Mouse (Mus musculus) embryonic facial prominence, embryonic 14.5 days (tissue): ENCODE data around the gene Psmb8. TPM values are rescaled to one million over a fixed set of nuclear protein-coding genes. Genes with fewer than 3 reads are reported as not detected.

Experiments
- ATAC-seq: fragments of 200-750 bp; cut with Nextera tagmentation; 2 replicates; pipeline ENCODE4 v1.8.0; 2017; ENCODE audit warnings: low read depth, moderate number of reproducible peaks, moderate TSS enrichment
- DNase-seq: peaks from one replicate; pipeline ENCODE4 v3.0.0-alpha.2; 2015; ENCODE audit warnings: low spot score
- H3K27ac ChIP-seq: fragments of 300-500 bp; sonication (generic); replicated peaks from 2 replicates; pipeline ENCODE4 v1.5.1; 2014; ENCODE audit warnings: low read depth, mild to moderate bottlenecking, low read length, moderate library complexity
- H3K27me3 ChIP-seq: fragments of 300-500 bp; sonication (generic); replicated peaks from 2 replicates; pipeline ENCODE4 v1.6.1; 2014; ENCODE audit warnings: low read length; ENCODE audit not compliant: control insufficient read depth, insufficient read depth
- H3K36me3 ChIP-seq: fragments of 300-500 bp; sonication (generic); 2 replicates; pipeline ENCODE4 v1.6.1; 2014; ENCODE audit warnings: low read length, mixed read lengths; ENCODE audit not compliant: control insufficient read depth, insufficient read depth
- H3K4me1 ChIP-seq: fragments of 300-500 bp; sonication (generic); 2 replicates; pipeline ENCODE4 v1.6.1; 2014; ENCODE audit warnings: antibody characterized with exemption, low read length; ENCODE audit not compliant: control insufficient read depth, insufficient read depth
- H3K4me2 ChIP-seq: fragments of 300-500 bp; sonication (generic); 2 replicates; pipeline ENCODE4 v1.6.1; 2014; ENCODE audit warnings: low read depth, mild to moderate bottlenecking, low read length, moderate library complexity, mixed read lengths
- H3K4me3 ChIP-seq: fragments of 300-500 bp; sonication (generic); 2 replicates; pipeline ENCODE4 v1.5.1; 2014; ENCODE audit warnings: low read depth, mild to moderate bottlenecking, low read length
- H3K9ac ChIP-seq: fragments of 300-500 bp; sonication (generic); 2 replicates; pipeline ENCODE4 v1.6.1; 2014; ENCODE audit warnings: low read depth, mild to moderate bottlenecking, low read length, moderate library complexity, mixed read lengths
- H3K9me3 ChIP-seq: fragments of 300-500 bp; sonication (generic); 2 replicates; pipeline ENCODE4 v1.6.1; 2016; ENCODE audit warnings: low read length; ENCODE audit not compliant: control insufficient read depth
- WGBS: fragments of 180-500 bp; shearing (Covaris S2); extraction: QIAGEN DNeasy Blood & Tissue Kit; methylation state at CpG from one replicate; pipeline ENCODE4 v1.1.7; 2014; 5-methylcytosine and 5-hydroxymethylcytosine counted together
- polyA plus RNA-seq: library from polyadenylated mRNA; unstranded; fragments of >200 nt; fragmentation: Nextera tagmentation; extraction: Ambion mirVana; gene quantifications from 2 replicates; pipeline ENCODE4 v1.2.1, GENCODE M21; 2014

Gene Psmb8
- 10.0 and 12.1 TPM in 2 replicates for polyA plus RNA-seq

DNA sequence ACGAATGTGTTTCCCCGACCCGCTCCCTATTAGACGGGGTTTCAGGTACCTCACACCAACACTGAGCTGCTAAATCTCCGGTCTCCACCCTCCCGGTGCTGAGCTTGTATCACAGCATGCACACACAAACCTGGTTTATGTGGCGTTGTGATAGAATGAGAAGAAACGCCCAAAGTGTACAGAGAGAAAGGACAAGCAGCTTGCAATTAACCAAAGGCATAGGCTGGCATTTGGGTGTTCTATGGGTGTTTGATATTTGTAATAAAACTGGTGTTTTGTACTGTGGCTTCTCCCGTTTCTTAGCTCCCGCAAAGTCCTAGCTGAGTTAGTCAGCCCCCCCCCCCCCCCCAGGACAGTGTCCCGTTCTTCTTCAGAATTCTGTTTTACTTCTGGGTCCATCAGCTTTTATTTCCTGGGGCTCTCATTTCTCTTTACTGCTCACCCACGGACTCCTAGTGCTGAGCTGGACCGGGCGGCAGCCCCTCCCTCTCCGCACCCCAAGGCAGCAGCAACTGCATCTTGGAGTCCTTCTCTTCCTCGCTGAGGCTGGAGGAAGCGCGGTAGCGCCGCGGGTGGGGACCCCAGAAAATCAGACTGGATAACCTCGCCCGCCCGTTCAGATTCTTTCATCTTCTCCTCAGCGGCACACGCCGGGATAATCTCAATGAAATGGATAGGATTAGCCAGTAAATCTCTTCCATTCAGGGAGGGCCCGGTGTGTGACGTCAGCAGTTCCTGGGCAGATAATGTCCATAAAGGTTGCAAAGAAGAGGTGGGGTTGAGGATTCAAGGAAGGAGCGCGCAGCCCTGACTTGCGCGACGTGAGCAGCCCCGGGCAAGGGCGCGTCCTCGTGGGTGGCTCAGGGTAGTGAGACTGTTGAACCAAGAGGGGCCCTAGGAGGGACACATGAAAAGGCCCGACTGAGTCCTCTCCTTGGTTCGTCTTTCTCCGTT is at the start of gene Psmb8:
TSS of gene Psmb8 (plus strand) at position 781 of the 954 bp plus-strand sequence.
- peak within 1 kb of the TSS; percentile 57 for H3K4me2 ChIP-seq
- H3K9ac ChIP-seq, result peak within 1 kb of the TSS; percentile 52
- H3K27ac ChIP-seq, result no peak within 1 kb of the TSS
- H3K4me3 ChIP-seq, result peak within 1 kb of the TSS; percentile 43
- DNase-seq, result peak; percentile 92
- no peaks in the 10 kb centered on the region for H3K36me3 ChIP-seq
- peaks cover 8% of the 10 kb centered on the region for H3K4me1 ChIP-seq
- WGBS, result 4% methylated on average over 41 of the region's 41 CpGs
- no peaks in the 10 kb centered on the region for H3K9me3 ChIP-seq
- peak; percentile 84 for ATAC-seq
- peaks cover 66% of the 10 kb centered on the region for H3K27me3 ChIP-seq

DNA sequence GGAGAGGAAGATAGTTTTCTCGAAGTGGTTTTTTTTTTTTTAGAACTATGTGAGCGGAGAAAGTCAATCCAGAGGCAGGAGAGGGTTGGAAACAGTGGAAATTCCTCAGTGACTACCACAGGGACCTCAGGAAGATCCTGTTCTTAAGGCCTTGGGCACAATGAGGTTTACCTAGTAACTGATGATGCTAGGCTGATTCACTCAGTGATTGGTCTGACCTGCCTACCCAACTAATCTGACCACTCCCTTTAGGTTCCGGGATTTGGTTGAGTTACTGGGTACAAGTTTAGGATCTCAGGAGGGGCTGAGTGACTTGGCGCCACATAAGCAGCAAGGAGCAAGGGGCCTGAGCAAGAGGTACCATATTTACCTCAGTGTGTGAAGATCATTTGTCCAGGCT is 44.6 kb upstream of the Psmb8 start, which contains the start of gene H2-DMb1:
TSS of gene H2-DMb1 (plus strand) at position 150 of the 400 bp plus-strand sequence.
- no peak within 1 kb of the TSS for H3K9ac ChIP-seq
- WGBS, result 63% methylated on average over 4 of the region's 4 CpGs
- DNase-seq (peak; percentile 79), ATAC-seq (peak; percentile 63; the same call in 1 of the 2 replicates)
- H3K27me3 ChIP-seq, result no peaks in the 10 kb centered on the region
- H3K36me3 ChIP-seq, result no peaks in the 10 kb centered on the region
- H3K4me3 ChIP-seq, result no peak within 1 kb of the TSS
- H3K4me2 ChIP-seq, result peak within 1 kb of the TSS; percentile 7; the same call in 1 of the 2 replicates
- H3K27ac ChIP-seq, result no peak within 1 kb of the TSS
- no peaks in the 10 kb centered on the region for H3K4me1 ChIP-seq
- no peaks in the 10 kb centered on the region for H3K9me3 ChIP-seq

DNA sequence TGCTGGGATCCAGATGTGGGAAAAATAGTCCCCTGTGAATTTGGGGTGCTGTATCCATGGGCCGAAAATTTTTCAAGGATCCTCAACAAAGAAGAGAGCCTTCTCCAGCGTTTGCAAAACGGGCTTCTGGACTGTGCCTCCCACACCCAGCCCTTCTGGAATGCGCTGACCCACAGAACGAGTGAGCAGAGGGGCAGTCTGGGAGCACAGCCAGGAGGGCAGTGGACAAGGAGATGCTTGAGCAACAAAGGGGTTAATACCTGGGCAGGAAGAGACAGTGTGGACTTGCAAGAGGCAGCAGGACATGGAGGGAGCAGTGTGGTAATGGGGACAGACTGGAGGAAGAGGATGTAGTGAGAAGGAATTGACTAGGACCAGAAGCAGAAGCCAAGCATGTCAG is 42.0 kb upstream of the Psmb8 start:
- Histone ChIP-seq H3K36me3 (no peaks in the 10 kb centered on the region), H3K27ac (no peak overlapping the region), H3K4me3 (no peak overlapping the region), H3K9me3 (no peaks in the 10 kb centered on the region), H3K4me1 (no peaks in the 10 kb centered on the region), H3K9ac (no peak overlapping the region), H3K27me3 (no peaks in the 10 kb centered on the region), H3K4me2 (no peak overlapping the region)
- ATAC-seq, result no peak
- no peak for DNase-seq
- WGBS, result 49% methylated on average over 5 of the region's 5 CpGs

- Histone ChIP-seq H3K4me2 (no peak overlapping the region), H3K27ac (no peak overlapping the region), H3K27me3 (no peaks in the 10 kb centered on the region), H3K9me3 (no peaks in the 10 kb centered on the region), H3K4me3 (no peak overlapping the region), H3K9ac (no peak overlapping the region), H3K36me3 (no peaks in the 10 kb centered on the region), H3K4me1 (no peaks in the 10 kb centered on the region)
- 29% methylated on average over 9 of the region's 9 CpGs for WGBS
- DNase-seq, result no peak
- ATAC-seq, result no peak
Observed at GRCm38 (mm10) chr17:34164202-34164895, 33.2 kb upstream of the Psmb8 start.

- 80% methylated on average over 6 of the region's 6 CpGs for WGBS
- H3K27ac ChIP-seq, result no peak overlapping the region
- no peaks in the 10 kb centered on the region for H3K27me3 ChIP-seq
- DNase-seq, result no peak
- no peak for ATAC-seq
- no peaks in the 10 kb centered on the region for H3K4me1 ChIP-seq
- H3K9me3 ChIP-seq, result no peaks in the 10 kb centered on the region
- no peak overlapping the region for H3K4me3 ChIP-seq
- no peak overlapping the region for H3K4me2 ChIP-seq
- H3K9ac ChIP-seq, result no peak overlapping the region
- H3K36me3 ChIP-seq, result no peaks in the 10 kb centered on the region
Observed at GRCm38 (mm10) chr17:34165033-34165730, 32.3 kb upstream of the Psmb8 start.

- H3K9me3 ChIP-seq, result peaks cover 7% of the 10 kb centered on the region; the same call in 1 of the 2 replicates
- H3K4me3 ChIP-seq, result no peak overlapping the region
- no peak overlapping the region for H3K4me2 ChIP-seq
- H3K27me3 ChIP-seq, result no peaks in the 10 kb centered on the region
- no peak for ATAC-seq
- DNase-seq, result peak; percentile 67
- no peak overlapping the region for H3K9ac ChIP-seq
- no peaks in the 10 kb centered on the region for H3K36me3 ChIP-seq
- WGBS, result 7% methylated on average over 2 of the region's 2 CpGs
- no peak overlapping the region for H3K27ac ChIP-seq
- H3K4me1 ChIP-seq, result no peaks in the 10 kb centered on the region
Observed at GRCm38 (mm10) chr17:34169279-34169678, 28.2 kb upstream of the Psmb8 start.

GRCm38 (mm10) chr17:34170487-34170876 is 27.0 kb upstream of the Psmb8 start:
- Histone ChIP-seq H3K4me3 (no peak overlapping the region), H3K27ac (no peak overlapping the region), H3K4me2 (no peak overlapping the region), H3K9ac (no peak overlapping the region), H3K36me3 (no peaks in the 10 kb centered on the region), H3K4me1 (no peaks in the 10 kb centered on the region), H3K27me3 (no peaks in the 10 kb centered on the region), H3K9me3 (peaks cover 7% of the 10 kb centered on the region; the same call in 1 of the 2 replicates)
- DNase-seq, result no peak
- no peak for ATAC-seq
- 27% methylated on average over 4 of the region's 4 CpGs for WGBS

- no peak overlapping the region for H3K4me2 ChIP-seq
- 40% methylated on average over 13 of the region's 13 CpGs for WGBS
Observed at GRCm38 (mm10) chr17:34170877-34171498, 26.5 kb upstream of the Psmb8 start.

More at GRCm38 (mm10) chr17:34170877-34171498, 26.5 kb upstream of the Psmb8 start:
- Histone ChIP-seq H3K27me3 (no peaks in the 10 kb centered on the region), H3K27ac (no peak overlapping the region), H3K9ac (no peak overlapping the region), H3K36me3 (no peaks in the 10 kb centered on the region), H3K9me3 (peaks cover 7% of the 10 kb centered on the region; the same call in 1 of the 2 replicates), H3K4me3 (no peak overlapping the region), H3K4me1 (no peaks in the 10 kb centered on the region)
- ATAC-seq (no peak), DNase-seq (peak; percentile 69)
